Mouse (Mus musculus): ENCODE measurements around the gene Mt1.

Mt1 gene

DNA sequence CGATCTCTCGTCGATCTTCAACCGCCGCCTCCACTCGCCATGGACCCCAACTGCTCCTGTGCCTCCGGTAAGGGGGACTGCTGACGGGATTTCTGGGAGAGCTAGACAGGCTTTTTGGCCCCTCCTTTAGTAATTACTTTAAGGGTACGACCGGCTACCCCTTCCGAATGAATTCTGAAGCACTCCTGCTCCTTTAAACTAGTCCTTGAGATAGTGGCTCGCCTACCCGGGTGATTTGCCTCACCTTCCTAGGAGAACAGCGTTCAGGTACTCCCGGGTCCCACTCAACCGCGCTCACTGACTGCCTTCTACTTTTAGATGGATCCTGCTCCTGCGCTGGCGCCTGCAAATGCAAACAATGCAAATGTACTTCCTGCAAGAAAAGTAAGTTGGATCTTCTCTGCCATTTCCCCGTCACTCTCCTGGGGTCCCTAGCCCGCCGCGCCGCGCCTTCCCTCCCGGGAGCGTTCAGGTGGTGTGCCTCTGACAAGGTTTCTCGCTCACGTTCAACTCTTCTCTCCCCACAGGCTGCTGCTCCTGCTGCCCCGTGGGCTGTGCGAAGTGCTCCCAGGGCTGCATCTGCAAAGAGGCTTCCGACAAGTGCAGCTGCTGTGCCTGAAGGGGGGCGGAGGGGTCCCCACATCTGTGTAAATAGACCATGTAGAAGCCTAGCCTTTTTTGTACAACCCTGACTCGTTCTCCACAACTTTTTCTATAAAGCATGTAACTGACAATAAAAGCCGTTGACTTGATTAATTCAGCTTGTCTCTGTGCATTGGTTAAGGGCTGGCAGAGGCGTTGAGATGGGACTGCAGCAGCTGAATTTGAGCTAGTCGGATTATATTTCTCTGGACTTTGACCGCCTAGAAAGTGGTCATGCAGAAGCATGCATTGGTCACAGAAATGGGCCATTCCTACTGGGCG lies 5.8 kb upstream of the Mt1 start:
- in situ Hi-C loops (cut with MboI, MseI), result no loop called here

DNA sequence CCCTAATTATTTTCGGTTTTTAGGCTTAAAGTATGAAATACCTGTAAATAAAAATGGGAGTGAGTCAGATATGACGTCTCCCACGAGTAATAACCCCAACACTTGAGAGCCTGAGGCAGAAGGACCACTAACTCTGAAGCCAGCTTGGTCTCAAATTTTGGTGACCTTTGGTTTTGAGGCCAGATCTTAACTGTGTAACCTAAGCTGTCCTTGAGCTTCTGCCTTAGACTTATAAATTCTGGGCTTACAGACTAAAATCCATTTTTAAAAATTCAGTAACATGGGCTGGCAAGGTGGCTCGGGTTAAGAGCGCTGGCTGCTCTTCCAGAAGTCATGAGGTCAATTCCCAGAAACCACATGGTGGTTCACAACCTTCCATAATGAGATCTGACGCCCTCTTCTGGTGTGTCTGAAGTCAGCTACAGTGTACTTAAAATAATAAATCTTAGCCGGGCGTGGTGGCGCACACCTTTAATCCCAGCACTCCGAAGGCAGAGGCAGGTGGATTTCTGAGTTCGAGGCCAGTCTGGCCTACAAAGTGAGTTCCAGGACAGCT lies 5.0 kb upstream of the Mt1 start:
- in situ Hi-C loops (cut with MboI, MseI), result no loop called here

DNA sequence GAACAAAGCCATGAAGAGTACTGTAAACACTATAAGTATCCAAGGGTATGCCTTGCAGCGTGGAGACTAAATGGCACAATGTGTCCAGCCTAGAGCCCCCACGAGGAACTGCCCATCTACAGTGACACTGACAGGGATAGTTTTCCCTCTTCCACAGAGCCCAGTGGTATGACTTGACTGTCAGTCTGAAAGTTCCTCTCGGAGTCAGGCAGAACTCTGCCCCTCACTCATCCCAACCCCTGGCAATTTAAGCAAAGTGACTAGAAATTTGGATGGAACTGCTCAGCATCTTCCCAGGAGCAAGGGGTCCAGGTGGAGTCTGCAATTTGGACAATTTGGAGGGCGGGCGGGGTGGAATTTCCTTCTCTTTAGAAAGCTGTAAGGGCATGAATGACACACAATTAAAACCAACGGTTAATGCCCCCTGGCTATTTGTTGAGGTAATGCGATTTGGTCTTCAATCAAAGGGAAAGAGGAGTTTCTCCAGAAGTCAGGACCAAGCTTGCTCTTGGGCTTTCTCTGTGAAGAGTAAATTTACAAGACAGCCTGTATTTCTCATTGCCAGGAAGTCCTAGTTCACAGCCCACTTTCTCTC lies 4.2 kb upstream of the Mt1 start:
- in situ Hi-C loops (cut with MboI, MseI), result loop anchor here (5.0 kb wide), 1 partner anchor 72 kb away; no protein-coding TSS in a partner anchor

DNA sequence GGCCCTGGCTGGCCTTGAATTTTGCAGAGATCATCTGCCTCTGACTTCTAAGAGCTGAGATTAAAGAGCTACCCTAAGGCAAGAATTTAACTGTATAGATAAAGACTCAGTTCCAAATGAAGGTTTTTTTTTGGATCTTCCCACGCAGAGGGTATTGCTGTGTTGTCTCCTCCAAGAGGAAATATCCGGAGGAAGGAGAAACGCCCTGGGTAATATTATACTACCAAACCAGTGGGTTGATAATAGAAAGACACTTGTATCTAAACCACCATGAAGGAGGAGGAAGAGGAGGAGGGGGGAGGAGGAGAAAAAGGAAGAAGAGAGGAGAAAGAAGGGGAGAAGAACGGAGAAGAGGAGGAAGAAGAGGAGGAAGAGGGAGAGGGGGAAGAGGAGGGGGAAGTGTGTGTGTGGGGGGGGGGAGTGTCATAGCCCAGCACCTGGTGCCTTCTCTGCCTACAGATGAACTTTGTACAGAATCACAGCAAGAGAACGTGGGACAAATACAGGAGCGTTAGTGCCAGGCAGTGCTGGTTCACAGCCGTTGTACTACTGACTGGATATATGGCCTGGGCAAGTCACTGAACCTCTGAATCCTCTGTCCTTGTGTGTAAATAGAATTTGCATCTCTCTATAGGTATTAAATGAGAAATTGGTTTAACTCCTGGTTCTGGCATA lies 1.0 kb upstream of the Mt1 start:
- in situ Hi-C loops (cut with MboI, MseI), result loop anchor here (5.0 kb wide), 1 partner anchor 76 kb away; no protein-coding TSS in a partner anchor

DNA sequence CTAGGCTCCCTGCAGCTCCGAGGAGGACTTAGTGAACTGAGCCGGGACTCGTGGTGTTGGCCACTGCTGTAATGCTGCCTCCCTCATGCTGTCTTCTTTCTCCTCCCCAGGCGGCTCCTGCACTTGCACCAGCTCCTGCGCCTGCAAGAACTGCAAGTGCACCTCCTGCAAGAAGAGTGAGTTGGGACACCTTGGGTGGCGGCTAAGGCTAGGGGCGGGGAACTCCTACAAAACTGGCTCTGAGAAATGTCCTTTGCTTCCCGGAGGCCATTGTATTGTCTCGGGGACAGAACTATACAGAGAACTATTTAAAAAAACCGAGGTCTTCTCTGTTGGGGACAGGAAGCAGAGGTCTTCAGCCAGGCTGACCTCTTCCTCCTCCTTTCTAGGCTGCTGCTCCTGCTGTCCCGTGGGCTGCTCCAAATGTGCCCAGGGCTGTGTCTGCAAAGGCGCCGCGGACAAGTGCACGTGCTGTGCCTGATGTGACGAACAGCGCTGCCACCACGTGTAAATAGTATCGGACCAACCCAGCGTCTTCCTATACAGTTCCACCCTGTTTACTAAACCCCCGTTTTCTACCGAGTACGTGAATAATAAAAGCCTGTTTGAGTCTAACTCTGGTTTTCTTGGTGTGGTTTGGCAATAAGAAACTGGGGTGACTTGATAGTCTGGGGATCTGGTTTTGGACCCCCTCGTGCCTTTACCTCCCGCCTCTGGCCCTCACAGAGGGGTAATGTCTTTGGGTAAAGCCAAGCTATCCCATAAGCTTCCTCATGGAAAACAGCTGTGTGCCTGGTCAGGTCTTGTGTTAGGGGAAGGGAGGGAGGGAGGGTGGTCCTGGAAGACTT lies 1.1 kb downstream of the Mt1 start:
- in situ Hi-C loops (cut with MboI, MseI), result loop anchor here (5.0 kb wide), 1 partner anchor 78 kb away; no protein-coding TSS in a partner anchor

DNA sequence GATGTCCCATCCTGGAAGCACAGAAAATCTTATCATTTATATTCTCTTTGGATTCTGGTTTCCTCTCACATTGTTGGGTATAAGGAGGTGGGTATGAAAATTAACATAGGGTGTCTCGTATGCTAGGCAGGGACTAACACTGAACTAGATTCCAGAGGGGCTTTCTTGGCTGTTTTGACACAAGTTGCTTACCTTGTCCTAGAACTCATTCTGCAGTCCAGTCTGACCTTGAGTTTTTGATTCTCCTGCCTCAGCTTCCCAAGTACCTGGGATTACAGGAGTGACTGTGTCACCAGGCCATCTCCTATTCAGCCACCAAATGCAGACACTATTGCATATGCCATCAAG lies 1.7 kb downstream of the Mt1 start:
- in situ Hi-C loops (cut with MboI, MseI), result no loop called here

DNA sequence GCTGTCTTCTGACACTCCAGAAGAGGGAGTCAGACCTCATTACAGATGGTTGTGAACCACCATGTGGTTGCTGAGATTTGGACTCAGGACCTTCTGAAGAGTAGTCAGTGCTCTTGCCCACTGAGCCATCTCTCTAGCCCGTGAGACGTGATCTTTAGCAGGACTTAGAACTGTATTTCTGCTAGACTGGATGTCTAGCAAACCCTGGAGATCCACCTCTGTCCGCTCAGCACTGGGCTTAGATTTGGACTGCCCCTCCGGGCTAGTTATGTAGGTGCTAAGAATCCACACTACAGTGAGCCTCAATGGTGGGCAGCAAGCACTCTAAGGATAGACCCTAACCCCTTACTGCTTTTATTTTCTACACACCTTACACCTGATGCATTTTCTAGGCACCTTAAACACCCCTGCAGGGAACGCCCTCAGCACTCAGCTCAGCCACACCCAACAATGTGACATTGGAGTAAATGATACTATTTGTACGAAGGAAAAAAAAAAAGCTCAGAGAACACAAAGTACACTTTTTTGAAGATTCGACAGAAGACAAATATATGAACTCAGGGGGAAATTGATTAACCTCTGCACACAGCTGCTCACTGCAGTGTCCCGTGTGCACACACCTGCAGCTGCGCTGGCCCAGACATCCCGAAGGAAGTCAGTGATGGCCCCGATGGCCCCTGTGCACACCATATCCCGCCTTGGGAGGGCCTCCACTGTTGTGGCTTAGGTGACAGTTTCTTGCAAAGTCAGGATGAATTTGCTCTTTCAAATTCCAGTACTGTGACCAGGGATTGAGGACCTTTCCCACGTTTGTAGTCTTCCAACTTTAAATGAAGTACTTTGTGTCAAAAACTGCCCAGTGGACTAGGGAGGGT lies 3.4 kb downstream of the Mt1 start:
- in situ Hi-C loops (cut with MboI, MseI), result no loop called here

DNA sequence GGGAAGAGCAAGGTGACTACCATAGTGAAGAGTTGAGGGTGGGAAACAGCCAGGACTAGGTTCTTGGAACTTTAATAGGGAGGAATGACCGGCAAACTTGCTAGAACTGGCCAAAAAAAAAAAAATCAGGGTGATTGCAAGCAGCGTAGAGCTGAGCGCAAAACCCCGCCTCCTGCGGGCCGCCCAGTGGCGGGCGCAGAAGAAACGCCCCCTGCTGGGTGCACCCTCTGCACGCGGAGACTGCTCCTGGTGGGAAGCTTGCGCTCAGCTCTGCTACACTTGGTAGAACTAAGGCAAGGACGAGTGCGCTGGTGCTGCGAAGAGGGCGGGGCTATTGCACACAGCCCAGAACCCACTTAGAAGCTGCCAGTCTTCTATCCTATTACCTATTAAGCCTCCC lies 4.2 kb downstream of the Mt1 start:
- in situ Hi-C loops (cut with MboI, MseI), result no loop called here

DNA sequence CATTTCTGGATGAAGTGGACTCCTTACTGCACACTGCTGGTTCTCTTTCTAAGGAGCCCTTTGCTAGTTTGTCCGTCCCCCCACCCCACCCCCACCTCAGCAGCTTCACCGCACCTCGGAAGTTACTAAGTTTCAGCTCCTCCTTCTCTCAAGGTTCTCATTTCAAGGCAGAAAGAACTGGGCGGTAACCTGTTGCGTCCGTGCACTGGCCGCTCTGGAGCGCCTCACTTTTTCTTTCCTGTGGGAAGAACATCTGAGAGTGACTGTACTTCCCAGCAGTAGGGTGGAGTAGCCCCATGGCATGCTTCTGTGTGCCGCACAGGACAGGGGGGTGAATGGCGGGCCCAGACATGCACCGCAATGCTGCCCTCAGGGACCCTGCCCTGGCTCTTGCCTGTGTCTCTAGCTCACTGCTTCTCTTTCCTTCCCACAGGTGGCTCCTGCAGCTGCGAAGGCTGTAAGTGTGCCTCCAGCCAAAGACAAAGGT lies 5.5 kb downstream of the Mt1 start:
- in situ Hi-C loops (cut with MboI, MseI), result no loop called here

DNA sequence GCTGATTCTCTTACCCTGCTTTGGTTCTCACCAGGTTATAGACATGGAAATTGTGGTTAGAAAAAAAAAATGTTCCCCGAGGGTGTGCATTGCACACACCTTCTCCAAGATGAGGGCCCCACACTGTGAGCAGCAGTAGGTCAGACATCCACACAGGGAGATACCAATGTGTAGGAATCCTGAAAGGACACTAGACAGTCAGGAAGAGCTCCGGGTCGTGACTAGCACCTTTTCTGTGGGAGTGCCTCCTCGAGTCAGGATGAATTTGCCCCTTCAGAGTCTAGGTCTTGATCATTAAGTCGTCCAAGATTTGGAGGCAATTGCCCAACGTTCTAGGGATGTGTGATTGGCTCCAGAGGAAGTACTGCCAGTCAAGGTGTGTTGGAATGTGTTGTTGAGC lies 6.9 kb downstream of the Mt1 start:
- in situ Hi-C loops (cut with MboI, MseI), result no loop called here

DNA sequence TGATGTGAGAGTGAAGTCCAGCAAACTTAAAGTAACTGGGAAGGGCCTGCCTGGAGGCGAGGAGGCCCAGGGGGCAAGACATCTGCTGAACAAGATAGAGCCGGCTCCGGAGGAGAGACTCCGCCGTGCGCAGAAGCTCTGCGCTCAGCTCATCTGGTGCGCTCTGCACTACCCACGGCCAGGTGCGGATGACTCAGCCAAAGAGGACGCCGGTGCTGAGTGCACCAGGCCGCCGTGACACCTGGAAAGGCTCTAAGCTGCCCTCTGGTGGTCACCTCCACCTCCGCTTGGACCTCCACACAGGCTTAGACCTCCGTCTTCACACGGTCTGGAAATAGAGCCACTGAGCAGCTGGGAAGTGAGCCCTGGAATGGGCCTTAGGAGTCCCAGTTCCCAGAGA lies 7.7 kb downstream of the Mt1 start:
- in situ Hi-C loops (cut with MboI, MseI), result no loop called here

DNA sequence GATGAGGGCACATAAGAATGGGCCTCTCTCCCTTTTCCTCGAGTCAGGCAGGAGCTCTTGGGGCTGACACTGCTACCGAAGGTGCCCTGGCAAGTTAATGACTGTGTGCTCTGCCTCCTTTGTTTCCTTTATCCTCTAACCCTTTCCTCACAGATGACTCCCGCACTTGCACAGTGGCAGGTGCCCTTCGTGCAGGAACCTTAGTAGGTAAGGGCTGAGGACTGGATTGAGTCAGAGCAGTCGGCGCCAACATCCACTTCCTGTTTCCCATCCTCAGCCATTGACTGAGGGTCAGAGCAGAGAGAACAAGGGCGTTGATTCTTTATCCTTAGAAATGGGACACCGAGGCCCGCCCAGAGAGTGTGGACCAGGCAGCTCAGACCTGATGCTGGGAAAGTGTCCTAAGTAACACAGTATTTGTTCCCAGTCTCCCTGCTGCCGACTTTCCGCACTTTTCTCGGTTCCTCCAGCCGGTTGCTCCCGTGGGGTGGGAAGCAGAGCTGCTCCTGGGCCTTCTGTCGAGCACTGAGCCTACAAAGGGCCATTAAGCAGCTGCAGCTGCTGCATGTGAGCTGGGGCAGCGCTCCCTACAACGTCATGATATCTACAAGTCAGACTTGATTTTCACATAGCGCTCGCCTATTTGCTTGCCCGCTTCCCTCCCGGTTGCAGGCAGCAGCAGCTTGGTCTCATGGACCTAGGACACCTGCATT lies 8.6 kb downstream of the Mt1 start:
- in situ Hi-C loops (cut with MboI, MseI), result no loop called here

DNA sequence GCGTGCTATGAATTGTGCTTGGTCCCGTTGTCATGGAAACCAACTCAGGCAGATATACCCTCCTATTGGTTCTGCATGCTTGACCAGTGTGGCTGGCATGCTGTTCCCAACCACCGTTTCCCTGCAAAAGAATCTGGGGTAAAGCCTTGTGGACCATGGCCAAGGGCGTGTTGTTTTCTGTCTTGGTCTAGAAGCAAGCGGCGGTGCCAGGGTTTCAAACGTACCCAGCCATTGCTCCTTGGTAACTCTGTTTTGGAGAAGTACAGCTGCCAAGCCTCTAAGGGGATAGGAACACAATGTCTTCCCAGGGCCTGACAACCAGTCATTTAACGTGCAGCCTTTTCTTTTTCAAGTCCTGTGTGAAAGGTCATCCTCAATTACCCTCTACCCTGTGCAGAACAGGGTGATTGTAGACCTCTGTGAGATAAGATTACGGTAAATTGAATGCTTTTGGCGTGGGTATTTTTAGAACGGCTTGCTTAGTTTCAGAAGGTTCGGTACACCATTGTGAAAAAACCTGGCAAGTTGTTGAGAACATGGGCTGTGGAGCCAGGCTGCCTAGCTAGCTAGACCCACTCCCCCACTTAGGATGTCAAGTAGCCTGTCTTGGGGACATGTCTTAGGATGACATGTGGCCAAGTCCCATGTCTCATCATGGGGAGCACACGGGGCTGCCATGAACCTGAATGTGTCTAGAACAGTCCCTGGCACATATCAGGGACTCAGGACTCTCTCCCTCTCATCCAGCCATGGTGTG lies 10.6 kb downstream of the Mt1 start:
- in situ Hi-C loops (cut with MboI, MseI), result no loop called here

DNA sequence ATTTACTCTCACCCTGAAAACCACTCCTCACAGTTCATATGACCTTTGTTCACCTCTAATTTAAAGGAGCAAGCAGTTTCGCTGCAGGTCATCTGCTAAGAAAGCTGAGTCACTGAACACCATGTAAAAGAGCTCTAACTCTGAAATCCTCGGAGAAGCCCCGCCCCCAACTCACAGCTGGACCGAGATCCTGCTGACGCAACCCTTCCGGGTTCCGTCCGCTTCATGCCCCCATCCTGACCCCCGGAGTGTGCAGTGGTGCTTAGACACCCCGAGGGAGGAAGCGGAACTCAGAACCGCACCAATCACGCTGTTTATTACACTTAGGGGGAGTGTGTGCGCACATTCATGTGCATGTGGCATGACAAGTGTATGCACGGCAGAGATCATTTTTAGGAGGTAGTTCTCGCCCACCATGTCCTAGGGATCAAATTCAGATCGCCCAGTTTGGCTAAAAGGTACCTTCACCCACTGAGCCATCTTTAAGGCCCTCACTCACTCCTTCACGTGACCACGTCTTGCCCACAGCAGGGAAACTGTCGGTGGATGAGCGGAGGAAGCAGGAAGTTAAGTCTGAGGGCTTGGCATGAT lies 12.3 kb downstream of the Mt1 start:
- in situ Hi-C loops (cut with MboI, MseI), result no loop called here

DNA sequence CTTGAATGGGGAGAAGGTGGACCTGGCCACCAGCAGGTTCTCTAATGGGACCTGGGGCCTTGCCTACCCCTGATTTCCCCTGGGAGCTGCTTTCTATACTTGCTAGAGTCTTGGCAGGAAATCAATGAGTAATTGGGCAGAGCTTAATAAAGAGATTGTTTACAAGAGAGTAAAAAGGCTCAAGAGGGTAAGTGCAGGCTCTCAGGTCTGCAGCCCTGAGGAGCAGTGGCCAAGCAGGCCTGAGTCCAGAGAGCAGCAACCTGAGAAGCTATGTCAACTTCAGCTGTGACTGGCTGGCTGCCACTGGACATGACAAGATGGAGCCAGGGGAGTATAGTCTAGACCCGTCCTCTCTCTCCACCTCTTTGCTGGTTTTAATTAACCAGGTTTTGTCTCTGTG lies 14.0 kb downstream of the Mt1 start:
- in situ Hi-C loops (cut with MboI, MseI), result no loop called here

DNA sequence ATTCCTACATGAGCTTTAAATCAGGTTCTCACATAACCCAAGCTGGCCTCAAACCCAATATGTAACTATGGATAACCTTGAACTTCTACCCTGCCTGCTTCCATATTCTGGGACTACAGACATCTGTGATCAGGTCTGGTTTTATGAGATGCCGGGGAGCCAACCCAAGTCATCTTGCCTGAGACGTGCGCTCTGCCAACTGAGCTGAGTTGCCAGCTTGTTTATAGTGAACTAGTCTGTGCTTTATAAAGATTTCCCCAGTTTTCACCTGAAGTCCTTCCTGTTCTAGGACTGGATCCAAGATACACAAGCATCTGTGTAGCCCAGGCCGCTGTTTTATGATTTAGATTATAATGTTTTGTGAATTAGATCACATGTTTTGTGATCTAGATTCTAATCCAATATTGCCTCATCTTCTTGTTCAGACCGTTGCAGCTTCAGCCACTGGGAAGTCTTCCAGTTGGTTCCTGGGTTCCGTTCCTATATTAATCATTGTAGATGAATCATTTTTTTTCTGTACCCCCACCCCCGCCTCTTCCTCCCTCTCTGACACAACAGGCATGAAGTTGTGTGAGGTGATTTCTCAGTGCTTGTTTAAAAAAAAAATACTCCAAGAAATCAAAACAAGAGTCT lies 15.8 kb downstream of the Mt1 start:
- in situ Hi-C loops (cut with MboI, MseI), result no loop called here

DNA sequence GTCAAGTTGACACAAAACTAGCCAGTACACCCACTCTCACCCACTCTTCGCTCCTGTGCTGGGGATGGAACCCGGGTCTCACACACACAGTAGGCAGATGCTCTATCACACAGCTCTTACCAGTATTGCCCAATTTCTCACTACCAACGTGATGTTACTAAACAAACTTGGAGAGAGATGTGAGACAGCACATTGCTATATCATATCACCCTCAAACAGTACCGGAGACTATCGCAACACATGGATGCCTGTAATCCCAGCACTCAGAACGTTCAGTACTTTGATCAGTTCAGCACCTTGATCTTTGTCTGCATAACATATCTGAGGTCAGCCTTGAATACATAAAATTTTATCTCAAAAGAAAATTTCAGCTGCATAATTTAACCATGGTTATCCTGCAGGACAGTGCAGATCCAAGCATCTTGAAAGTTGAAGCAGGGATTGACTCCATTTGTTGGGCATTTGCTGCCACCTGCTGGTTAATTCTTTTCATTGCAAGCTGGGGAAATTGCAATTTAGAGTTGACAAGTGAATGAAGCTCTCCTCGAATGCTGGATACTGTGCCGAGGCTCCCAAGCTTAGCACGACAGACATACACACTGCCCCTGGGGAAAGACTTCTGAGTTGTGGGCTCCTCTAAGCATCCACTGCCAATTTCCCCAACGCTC lies 20.5 kb downstream of the Mt1 start:
- in situ Hi-C loops (cut with MboI, MseI), result no loop called here

Measured in regulatory T cell (primary cell).